Mouse (Mus musculus): ENCODE data around the gene Tbc1d22a.

GRCm38 (mm10) chr15:86226221-86226620 lies 12.0 kb downstream of the Tbc1d22a start:
- TF ChIP-seq CTCF (IDR thresholded peaks at IDR 0.05; ENCODE audit: low read depth) (no peak), EP300 (optimal IDR thresholded peaks at IDR 0.05) (no peak)
